Mouse (Mus musculus): ENCODE data around the gene Actl10. TPM values are rescaled to one million over a fixed set of nuclear protein-coding genes. Genes with fewer than 3 reads are reported as not detected.
A peak's percentile ranks its signal among the peaks of the same experiment; 100 is the strongest.

Gene Actl10
- polyA plus RNA-seq, 1 experiment from 2014 or later = not detected

DNA sequence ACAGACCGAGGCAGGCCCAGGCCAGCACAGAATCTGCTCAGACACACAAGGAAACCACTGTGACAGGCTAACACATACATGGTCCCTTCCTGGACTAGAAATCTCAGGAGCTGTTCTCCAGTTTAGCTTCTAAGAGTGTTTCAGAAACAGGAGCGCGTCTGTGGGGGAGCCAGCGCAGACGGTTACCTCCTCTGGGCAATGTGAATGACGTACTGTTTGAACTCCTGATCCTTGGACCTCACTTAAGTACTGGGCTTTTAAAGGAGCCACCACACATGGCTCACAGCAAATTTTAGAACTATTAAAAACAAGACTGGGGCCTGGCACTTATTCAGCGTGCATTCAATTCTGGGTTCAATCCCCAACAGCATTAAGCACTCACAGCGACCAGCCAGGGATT lies 15.1 kb downstream of the Actl10 start:
- WGBS = 54% methylated on average over 8 of the region's 8 CpGs
- no peak for TF ChIP-seq EP300 (IDR thresholded peaks at IDR 0.05)
- TF ChIP-seq CTCF (IDR thresholded peaks at IDR 0.05) = no peak
- Histone ChIP-seq H3K4me1 (ENCODE audit: insufficient read depth, low read depth, low read length) (peaks cover 9% of the 10 kb centered on the region), H3K4me2 (replicated peaks; ENCODE audit: low read depth, low read length) (no peak overlapping the region), H3K9ac (replicated peaks; ENCODE audit: low read depth) (no peak overlapping the region), H3K27me3 (replicated peaks; ENCODE audit: insufficient read depth, low read length) (no peaks in the 10 kb centered on the region), H3K36me3 (ENCODE audit: insufficient read depth, low read length) (no peaks in the 10 kb centered on the region), H3K9me3 (ENCODE audit: low read length) (no peaks in the 10 kb centered on the region), H3K4me3 (ENCODE audit: low read depth, low read length) (no peak overlapping the region), H3K27ac (ENCODE audit: low read length) (0 out of 2 replicates have a peak overlapping the region, but pooled peaks have one; percentile 15)
- DNase-seq (ENCODE audit: low spot score) = peak; percentile 60
- ATAC-seq = no peak

DNA sequence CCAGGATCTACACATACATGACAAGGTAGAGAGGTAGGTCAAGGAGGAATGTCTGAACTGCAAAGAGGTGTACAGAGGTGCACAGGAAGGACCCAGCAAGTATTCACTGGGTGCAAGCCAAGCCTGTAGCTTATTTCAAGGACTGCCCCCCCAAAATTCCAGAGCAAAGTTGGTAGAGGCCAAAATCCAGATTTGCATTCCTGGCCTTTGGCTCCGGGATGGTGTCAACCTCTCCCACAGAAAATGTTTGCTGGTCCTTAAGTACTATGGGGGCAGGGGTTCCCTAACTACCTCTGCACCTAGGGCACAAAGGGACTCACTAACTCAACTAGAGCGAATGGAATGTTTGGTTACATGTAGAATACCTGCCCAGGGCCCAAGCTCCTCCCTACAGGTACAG lies 16.2 kb downstream of the Actl10 start:
- no peak for TF ChIP-seq CTCF (IDR thresholded peaks at IDR 0.05)
- no peak for TF ChIP-seq EP300 (IDR thresholded peaks at IDR 0.05)
- Histone ChIP-seq H3K9me3 (ENCODE audit: low read length) (no peaks in the 10 kb centered on the region), H3K36me3 (ENCODE audit: insufficient read depth, low read length) (no peaks in the 10 kb centered on the region), H3K27me3 (replicated peaks; ENCODE audit: insufficient read depth, low read length) (no peaks in the 10 kb centered on the region), H3K4me2 (replicated peaks; ENCODE audit: low read depth, low read length) (0 out of 2 replicates have a peak overlapping the region, but pooled peaks have one; percentile 93), H3K27ac (ENCODE audit: low read length) (peak overlapping the region; percentile 77), H3K4me3 (ENCODE audit: low read depth, low read length) (no peak overlapping the region), H3K9ac (replicated peaks; ENCODE audit: low read depth) (no peak overlapping the region), H3K4me1 (ENCODE audit: insufficient read depth, low read depth, low read length) (peaks cover 9% of the 10 kb centered on the region)
- peak; percentile 80 for DNase-seq (ENCODE audit: low spot score)
- ATAC-seq = peak; percentile 29
- WGBS = 38% methylated on average over 2 of the region's 2 CpGs

DNA sequence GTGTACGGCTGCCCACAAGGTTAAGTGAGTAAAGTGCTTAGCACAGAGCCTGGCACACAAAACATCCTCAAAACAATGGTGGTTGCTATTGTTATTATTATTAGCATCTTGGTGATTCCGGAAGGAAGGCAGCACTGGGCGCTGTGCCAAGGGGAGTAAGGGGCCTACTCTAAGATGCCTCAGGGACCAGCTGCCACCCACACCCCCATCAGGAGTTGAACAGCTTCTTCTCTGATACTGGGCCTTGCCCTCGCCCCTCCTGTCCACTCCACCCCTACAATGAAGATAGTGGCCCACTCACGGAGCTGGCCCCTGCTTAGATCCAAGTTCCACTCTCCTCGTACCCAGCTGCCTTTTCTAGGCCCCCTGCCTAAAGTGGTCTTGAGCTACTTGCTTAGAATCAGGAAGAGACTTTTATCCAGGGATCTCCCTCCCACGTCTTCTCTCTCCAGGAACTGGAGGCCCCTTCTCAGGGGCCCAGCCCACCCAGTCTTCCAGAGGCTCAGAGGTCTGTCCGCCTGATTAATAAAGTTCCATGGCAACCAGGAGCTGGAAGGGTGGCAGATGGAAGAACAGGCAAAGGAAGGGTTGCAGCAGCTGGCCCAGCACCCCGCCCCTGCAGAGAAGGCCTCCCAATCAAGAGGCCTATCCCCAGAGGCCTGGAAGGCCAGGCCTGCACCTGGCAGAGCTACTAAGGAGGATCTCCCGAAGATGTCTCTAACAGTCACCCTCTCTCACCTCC lies 16.9 kb downstream of the Actl10 start:
- Histone ChIP-seq H3K27ac (ENCODE audit: low read length) (peak overlapping the region; percentile 77), H3K4me3 (ENCODE audit: low read depth, low read length) (peak overlapping the region; percentile 73), H3K9me3 (ENCODE audit: low read length) (no peaks in the 10 kb centered on the region), H3K4me2 (replicated peaks; ENCODE audit: low read depth, low read length) (peak overlapping the region; percentile 93), H3K36me3 (ENCODE audit: insufficient read depth, low read length) (no peaks in the 10 kb centered on the region), H3K4me1 (ENCODE audit: insufficient read depth, low read depth, low read length) (peaks cover 9% of the 10 kb centered on the region), H3K27me3 (replicated peaks; ENCODE audit: insufficient read depth, low read length) (no peaks in the 10 kb centered on the region), H3K9ac (replicated peaks; ENCODE audit: low read depth) (0 out of 2 replicates have a peak overlapping the region, but pooled peaks have one; percentile 23)
- TF ChIP-seq EP300 (IDR thresholded peaks at IDR 0.05) = no peak
- no peak for TF ChIP-seq CTCF (IDR thresholded peaks at IDR 0.05)
- no peak for ATAC-seq
- 13% methylated on average over 10 of the region's 10 CpGs for WGBS
- DNase-seq (ENCODE audit: low spot score) = peak; percentile 35

DNA sequence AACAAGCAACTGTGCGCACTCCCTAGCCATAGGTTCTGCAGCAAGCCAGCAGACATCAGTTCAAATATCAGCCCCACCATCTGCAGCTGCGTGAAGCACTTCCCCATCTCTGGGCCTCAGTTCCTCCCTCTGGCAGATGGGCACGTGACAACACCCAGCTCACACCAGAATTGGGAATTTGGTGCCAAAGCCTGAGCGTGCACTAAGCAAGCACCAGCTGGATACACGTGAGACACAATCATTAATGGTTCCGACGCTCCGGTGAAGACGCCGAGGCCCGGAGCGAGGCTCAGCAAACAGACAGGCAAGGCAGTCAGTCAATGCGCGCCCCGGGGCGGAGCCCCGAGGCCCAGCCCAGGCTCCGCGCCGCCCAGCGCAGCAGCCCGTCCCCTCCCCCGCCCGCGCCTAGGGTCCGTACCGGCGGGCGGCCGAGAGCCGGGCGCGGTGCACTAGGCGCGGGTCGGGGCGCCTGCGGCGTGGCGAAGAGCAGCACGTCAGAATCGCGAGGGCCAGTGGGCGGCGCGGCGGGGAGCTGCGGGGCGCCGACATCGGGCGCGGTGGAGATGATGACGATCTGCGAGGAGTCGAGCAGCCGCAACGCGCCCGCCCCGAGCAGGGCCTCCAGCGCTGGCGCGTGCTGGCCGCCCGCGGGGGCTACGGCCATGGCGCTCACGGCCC lies 17.6 kb downstream of the Actl10 start:
- no peak for TF ChIP-seq EP300 (IDR thresholded peaks at IDR 0.05)
- no peak for TF ChIP-seq CTCF (IDR thresholded peaks at IDR 0.05)
- no peaks in the 10 kb centered on the region for H3K36me3 ChIP-seq (ENCODE audit: insufficient read depth, low read length)
- H3K27me3 ChIP-seq (replicated peaks; ENCODE audit: insufficient read depth, low read length) = no peaks in the 10 kb centered on the region
- H3K27ac ChIP-seq (ENCODE audit: low read length) = peak overlapping the region; percentile 77
- peak overlapping the region; percentile 93 for H3K4me2 ChIP-seq (replicated peaks; ENCODE audit: low read depth, low read length)
- ATAC-seq (peak; percentile 61), DNase-seq (ENCODE audit: low spot score) (peak; percentile 60)
- 0 out of 2 replicates have a peak overlapping the region, but pooled peaks have one; percentile 23 for H3K9ac ChIP-seq (replicated peaks; ENCODE audit: low read depth)
- H3K9me3 ChIP-seq (ENCODE audit: low read length) = no peaks in the 10 kb centered on the region
- H3K4me3 ChIP-seq (ENCODE audit: low read depth, low read length) = peak overlapping the region; percentile 73
- WGBS = under 1% methylated on average over 37 of the region's 70 CpGs
- H3K4me1 ChIP-seq (ENCODE audit: insufficient read depth, low read depth, low read length) = peaks cover 9% of the 10 kb centered on the region

DNA sequence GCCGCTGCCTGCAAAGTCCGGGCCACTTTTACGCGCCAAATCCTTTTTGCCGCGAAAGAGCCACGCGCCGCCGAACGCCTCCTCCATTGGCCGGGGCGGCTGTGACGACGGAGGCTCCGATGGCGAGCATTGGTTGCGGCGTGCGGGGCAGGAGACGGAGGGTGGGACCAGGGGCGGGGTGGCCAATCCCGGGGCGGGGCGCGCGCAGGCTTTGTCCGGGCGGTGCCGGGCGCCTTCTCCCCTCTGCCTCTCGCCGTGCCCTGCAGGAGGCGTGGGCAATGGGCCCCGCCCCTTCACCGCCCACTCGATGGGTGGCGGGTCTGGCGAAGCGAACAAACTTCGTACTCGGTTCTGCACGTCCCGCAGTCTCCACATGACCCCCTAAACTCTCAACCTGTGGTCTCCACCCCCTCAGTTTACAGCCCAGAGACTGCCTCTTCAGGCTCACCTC lies 18.3 kb downstream of the Actl10 start, which contains the start of gene E2f1:
Gene E2f1, minus strand, starts transcription at position 57 of the 451 bp plus-strand sequence.
- Histone ChIP-seq H3K27ac (ENCODE audit: low read length) (peak within 1 kb of the TSS; percentile 77), H3K9me3 (ENCODE audit: low read length) (no peaks in the 10 kb centered on the region), H3K4me1 (ENCODE audit: insufficient read depth, low read depth, low read length) (peaks cover 9% of the 10 kb centered on the region), H3K9ac (replicated peaks; ENCODE audit: low read depth) (peak within 1 kb of the TSS; percentile 23; the same call in 1 of the 2 replicates), H3K4me3 (ENCODE audit: low read depth, low read length) (peak within 1 kb of the TSS; percentile 73), H3K36me3 (ENCODE audit: insufficient read depth, low read length) (no peaks in the 10 kb centered on the region), H3K4me2 (replicated peaks; ENCODE audit: low read depth, low read length) (peak within 1 kb of the TSS; percentile 93), H3K27me3 (replicated peaks; ENCODE audit: insufficient read depth, low read length) (no peaks in the 10 kb centered on the region)
- TF ChIP-seq EP300 (IDR thresholded peaks at IDR 0.05) (no peak), CTCF (IDR thresholded peaks at IDR 0.05) (peak; percentile 43)
- ATAC-seq (peak; percentile 98), DNase-seq (ENCODE audit: low spot score) (peak; percentile 97)
- WGBS = 0% methylated on average over 38 of the region's 44 CpGs

DNA sequence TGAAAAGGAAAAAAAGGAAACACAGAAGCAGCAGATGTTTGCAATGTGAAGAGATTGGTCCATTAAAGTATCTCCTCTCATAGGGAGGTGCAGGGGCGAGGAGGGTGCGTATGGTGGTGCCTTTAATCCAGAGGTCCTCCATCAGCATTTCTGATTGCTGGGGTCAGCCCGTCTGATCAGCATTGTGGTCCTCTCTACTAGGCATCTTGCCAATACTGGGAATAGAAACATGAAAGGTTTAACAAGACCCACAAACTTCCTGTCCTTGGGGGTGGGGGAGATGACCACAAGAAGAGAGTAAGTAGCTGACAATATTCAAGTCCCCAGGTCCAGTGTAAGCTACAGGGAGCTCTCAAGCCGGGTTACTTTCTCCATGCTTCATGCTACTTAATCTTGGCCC lies 19.1 kb downstream of the Actl10 start:
- Histone ChIP-seq H3K9ac (replicated peaks; ENCODE audit: low read depth) (no peak overlapping the region), H3K4me1 (ENCODE audit: insufficient read depth, low read depth, low read length) (peaks cover 9% of the 10 kb centered on the region), H3K27me3 (replicated peaks; ENCODE audit: insufficient read depth, low read length) (no peaks in the 10 kb centered on the region), H3K9me3 (ENCODE audit: low read length) (no peaks in the 10 kb centered on the region), H3K36me3 (ENCODE audit: insufficient read depth, low read length) (no peaks in the 10 kb centered on the region), H3K4me3 (ENCODE audit: low read depth, low read length) (no peak overlapping the region), H3K27ac (ENCODE audit: low read length) (no peak overlapping the region), H3K4me2 (replicated peaks; ENCODE audit: low read depth, low read length) (no peak overlapping the region)
- 39% methylated on average over 4 of the region's 4 CpGs for WGBS
- TF ChIP-seq EP300 (IDR thresholded peaks at IDR 0.05) (no peak), CTCF (IDR thresholded peaks at IDR 0.05) (no peak)
- DNase-seq (ENCODE audit: low spot score) = no peak
- ATAC-seq = no peak
